Comparison of ENCODE assay signal across 13 mouse cellular contexts in genomic region chr5:24781048-24781447, GRCm38 (mm10). TPM values are rescaled to one million over a fixed set of nuclear protein-coding genes. Genes with fewer than 3 reads are reported as not detected.
DNase-seq lines count a peak whose midpoint lies in the region; ATAC-seq and TF ChIP-seq lines count a peak whose summit lies in the region.
"Had no signal": no experiment of that assay in that cellular context is flagged by ENCODE, and none has a peak within 500 bp of the region (broad histone marks: within the 10 kb centered on the region; RNA-seq: fewer than 3 reads in every experiment).

No protein-coding gene starts in this region.

- H3K4me2 ChIP-seq in heart, embryonic 13.5 days = peak overlapping the region; percentile 54
- peak overlapping the region; percentile 45 for H3K4me2 ChIP-seq in heart, embryonic 14.5 days (ENCODE audit: low read length)
- H3K4me2 ChIP-seq: embryonic facial prominence, embryonic 12.5 days; hindbrain, embryonic 15.5 days; neural tube, embryonic 15.5 days had no signal

- peaks cover 22% of the 10 kb centered on the region for H3K27me3 ChIP-seq in heart, embryonic 13.5 days (replicated peaks)
- no peaks in the 10 kb centered on the region for H3K27me3 ChIP-seq in heart, embryonic 14.5 days (ENCODE audit: control insufficient read depth, insufficient read depth, low read length)

- H3K4me1 ChIP-seq in heart, embryonic 13.5 days = peaks cover 22% of the 10 kb centered on the region
- H3K4me1 ChIP-seq in heart, embryonic 14.5 days (ENCODE audit: control insufficient read depth in 2 of 2, insufficient read depth in 2 of 2, low read length in 2 of 2) = peaks cover 2 to 4% of the 10 kb centered on the region in 2 experiments; a peak in 1 of 4 replicates
- H3K4me1 ChIP-seq in olfactory bulb, adult 2 months (ENCODE audit: control insufficient read depth, insufficient read depth, low read length) = peaks cover 28% of the 10 kb centered on the region
- H3K4me1 ChIP-seq: embryonic facial prominence, embryonic 12.5 days had no signal

- no peak for DNase-seq in heart, adult 9 months (ENCODE audit: low spot score in 2 of 2)
- DNase-seq in R1 (ENCODE audit: low read depth, low spot score) = peak; percentile 77
- no peak for DNase-seq in embryo, embryonic 10 days (ENCODE audit: low spot score)
- no peak for DNase-seq in embryo, embryonic 11 days
- no peak for DNase-seq in adrenal gland, postnatal 25 days
- DNase-seq: lung, adult 18-20 months; midbrain, embryonic 14.5 days had no signal

- 18% methylated on average over 5 of the region's 5 CpGs for WGBS in heart, embryonic 13.5 days
- WGBS in heart, embryonic 14.5 days = 9% methylated on average over 5 of the region's 5 CpGs
- 10% methylated on average over 5 of the region's 5 CpGs for WGBS in olfactory bulb, adult 2 months

- ATAC-seq in heart, embryonic 13.5 days (ENCODE audit: extremely low read depth, insufficient number of reproducible peaks, low FRiP score, low TSS enrichment) = no peak
- ATAC-seq in heart, embryonic 14.5 days (ENCODE audit: insufficient number of reproducible peaks, insufficient read depth, low FRiP score, low read depth) = no peak

- peaks cover 13% of the 10 kb centered on the region; the same call in 1 of the 2 replicates for H3K9me3 ChIP-seq in heart, embryonic 13.5 days
- H3K9me3 ChIP-seq in heart, embryonic 14.5 days (ENCODE audit: control insufficient read depth, low read length) = 0 out of 2 replicates have a peak, but pooled peaks cover 6% of the 10 kb centered on the region
- H3K9me3 ChIP-seq: embryonic facial prominence, embryonic 12.5 days; hindbrain, embryonic 15.5 days had no signal

- no peak overlapping the region for H3K4me3 ChIP-seq in heart, embryonic 13.5 days
- no peak overlapping the region for H3K4me3 ChIP-seq in heart, embryonic 14.5 days (ENCODE audit: control insufficient read depth in 1 of 2, insufficient read depth in 1 of 2, low read depth in 1 of 2, low read length in 2 of 2)
- H3K4me3 ChIP-seq in olfactory bulb, adult 2 months (ENCODE audit: insufficient read depth, low read depth, low read length) = no peak overlapping the region
- H3K4me3 ChIP-seq: embryonic facial prominence, embryonic 12.5 days; hindbrain, embryonic 15.5 days; neural tube, embryonic 15.5 days had no signal

- no peak for TF ChIP-seq CTCF in olfactory bulb, adult 2 months (IDR thresholded peaks at IDR 0.05; ENCODE audit: insufficient read depth, low read depth, low read length)

- no peak for TF ChIP-seq POLR2A in olfactory bulb, adult 2 months (IDR thresholded peaks at IDR 0.05; ENCODE audit: insufficient read depth, low read depth, low read length)

- peak overlapping the region; percentile 50; the same call in 1 of the 2 replicates for H3K9ac ChIP-seq in heart, embryonic 13.5 days
- peak overlapping the region; percentile 42; the same call in 1 of the 2 replicates for H3K9ac ChIP-seq in heart, embryonic 14.5 days (ENCODE audit: low read length)
- H3K9ac ChIP-seq: embryonic facial prominence, embryonic 12.5 days; hindbrain, embryonic 15.5 days; neural tube, embryonic 15.5 days had no signal

- H3K27ac ChIP-seq in heart, embryonic 13.5 days (replicated peaks) = peak overlapping the region; percentile 67
- H3K27ac ChIP-seq in heart, embryonic 14.5 days (replicated peaks in 1 of 2; ENCODE audit: control insufficient read depth in 1 of 2, insufficient read depth in 1 of 2, low read depth in 2 of 2, low read length in 2 of 2) = peak overlapping the region; percentile 16 to 45; a peak in 1 of 4 replicates
- peak overlapping the region; percentile 24; the same call in 1 of the 2 replicates for H3K27ac ChIP-seq in olfactory bulb, adult 2 months (ENCODE audit: insufficient read depth, low read depth, low read length)
- H3K27ac ChIP-seq: embryonic facial prominence, embryonic 12.5 days; hindbrain, embryonic 15.5 days; neural tube, embryonic 15.5 days had no signal

- H3K36me3 ChIP-seq in heart, embryonic 13.5 days = no peaks in the 10 kb centered on the region
- H3K36me3 ChIP-seq in heart, embryonic 14.5 days (ENCODE audit: control insufficient read depth, insufficient read depth, low read length) = no peaks in the 10 kb centered on the region
- H3K36me3 ChIP-seq: embryonic facial prominence, embryonic 12.5 days; hindbrain, embryonic 15.5 days; neural tube, embryonic 15.5 days had no signal

RNA-seq across cellular contexts. Expression of gene Crygn, which starts 23.2 kb away (rescaled TPM):
- polyA plus RNA-seq in heart, embryonic 13.5 days (2015; fragmentation: Nextera tagmentation; extraction: Ambion mirVana) = 1.9 and 3.0 TPM in 2 replicates
- polyA plus RNA-seq in heart, embryonic 14.5 days (2014; fragmentation: Nextera tagmentation; extraction: Ambion mirVana) = 1.5 TPM in 1 of 2 replicates, not detected in the other
- not detected in 2 replicates for polyA plus RNA-seq in olfactory bulb, adult 2 months (2012; ENCODE audit: insufficient read depth, insufficient read length, low replicate concordance, missing spikeins)
- 2.4 TPM in 1 of 2 replicates, not detected in the other for total RNA-seq in adrenal gland, postnatal 25 days (2021)

RNA-seq across cellular contexts. Expression of gene Wdr86, which starts 50.5 kb away (rescaled TPM):
- polyA plus RNA-seq in heart, embryonic 13.5 days (2015; fragmentation: Nextera tagmentation; extraction: Ambion mirVana) = 7.7 and 7.9 TPM in 2 replicates
- 7.7 and 9.6 TPM in 2 replicates for polyA plus RNA-seq in heart, embryonic 14.5 days (2014; fragmentation: Nextera tagmentation; extraction: Ambion mirVana)
- not detected in 2 replicates for polyA plus RNA-seq in olfactory bulb, adult 2 months (2012; ENCODE audit: insufficient read depth, insufficient read length, low replicate concordance, missing spikeins)
- 3.2 and 3.6 TPM in 2 replicates for total RNA-seq in adrenal gland, postnatal 25 days (2021)
